Mouse (Mus musculus) gastrocnemius, adult 2 months (tissue): Measurements from ENCODE around the gene Ppp4c. TPM values are rescaled to one million over a fixed set of nuclear protein-coding genes. Genes with fewer than 3 reads are reported as not detected.

Source experiments
- DNase-seq: peaks from one replicate; pipeline ENCODE4 v3.0.0; 2022
- H3K27ac ChIP-seq: fragments of 200-600 bp; 2 replicates; pipeline ENCODE4 v1.8.1; 2022; ENCODE audit warnings: mild to moderate bottlenecking
- H3K4me3 ChIP-seq: fragments of 200-600 bp; 2 replicates; pipeline ENCODE4 v1.8.1; 2022; ENCODE audit warnings: mild to moderate bottlenecking, moderate library complexity
- CTCF ChIP-seq: fragments of 200-600 bp; IDR thresholded peaks from 2 replicates; pipeline ENCODE4 v1.8.1; 2022; ENCODE audit warnings: antibody characterized with exemption, mild to moderate bottlenecking, moderate library complexity
- intact Hi-C: fragments of 180-260 bp; cut with DNase I; formaldehyde crosslinking; loops from one replicate; pipeline ENCODE4 v1.15.1; 2025
- total RNA-seq, 2 experiments: library from RNA; stranded (reverse); gene quantifications; 2 replicates each; pipeline ENCODE4 v1.2.3; 2021

Ppp4c gene
- total RNA-seq, 2 experiments from 2014 or later: 22.8 to 25.7 TPM

- intact Hi-C loops: loop anchor here (5.0 to 10.0 kb wide), 2 partner anchors 335 to 413 kb away; partner anchors contain the start of gene Atp2a1
- peak; percentile 48 for TF ChIP-seq CTCF
- peak overlapping the region; percentile 99 for H3K27ac ChIP-seq
- peak; percentile 92 for DNase-seq
- peak overlapping the region; percentile 93 for H3K4me3 ChIP-seq
These were observed 7.4 kb upstream of the Ppp4c start for GRCm38 (mm10) chr7:126799468-126800268.

- intact Hi-C loops: loop anchor here (10.0 kb wide), 1 partner anchor 334 kb away; the partner anchor contains the start of gene Atp2a1
- no peak for TF ChIP-seq CTCF
These were observed 6.8 kb upstream of the Ppp4c start for GRCm38 (mm10) chr7:126799050-126799467.

GRCm38 (mm10) chr7:126798127-126799049 lies 6.1 kb upstream of the Ppp4c start:
- H3K4me3 ChIP-seq: peak overlapping the region; percentile 93
- intact Hi-C loops: loop anchor here (10.0 kb wide), 1 partner anchor 334 kb away; the partner anchor contains the start of gene Atp2a1
- peak; percentile 54 for DNase-seq
- peak overlapping the region; percentile 99 for H3K27ac ChIP-seq
- no peak for TF ChIP-seq CTCF

More at GRCm38 (mm10) chr7:126799050-126799467, 6.8 kb upstream of the Ppp4c start:
- H3K4me3 ChIP-seq: peak overlapping the region; percentile 93
- DNase-seq: peak; percentile 96
- peak overlapping the region; percentile 99 for H3K27ac ChIP-seq

- peak within 1 kb of the TSS; percentile 99 for H3K27ac ChIP-seq
- peak; percentile 59 for DNase-seq
- H3K4me3 ChIP-seq: peak within 1 kb of the TSS; percentile 93
- intact Hi-C loops: loop anchor here (10.0 kb wide), 1 partner anchor 333 kb away; the partner anchor contains the start of gene Atp2a1
- TF ChIP-seq CTCF: no peak
These were observed 5.3 kb upstream of the Ppp4c start, which contains the start of gene Fam57b for GRCm38 (mm10) chr7:126797411-126798126. Gene Fam57b (plus strand): TSS chr7:126797668.

GRCm38 (mm10) chr7:126796350-126796932 lies 4.1 kb upstream of the Ppp4c start:
- TF ChIP-seq CTCF: peak; percentile 42; the same call in 1 of the 2 replicates
- peak overlapping the region; percentile 99 for H3K27ac ChIP-seq
- intact Hi-C loops: loop anchor here (10.0 kb wide), 1 partner anchor 332 kb away; the partner anchor contains the start of gene Atp2a1

GRCm38 (mm10) chr7:126795387-126796317 lies 3.4 kb upstream of the Ppp4c start:
- peak; percentile 45 for TF ChIP-seq CTCF
- peak; percentile 50 for DNase-seq
- intact Hi-C loops: loop anchor here (10.0 kb wide), 1 partner anchor 331 kb away; the partner anchor contains the start of gene Atp2a1
- Histone ChIP-seq H3K4me3 (peak overlapping the region; percentile 93), H3K27ac (peak overlapping the region; percentile 99)

More at GRCm38 (mm10) chr7:126796350-126796932, 4.1 kb upstream of the Ppp4c start:
- H3K4me3 ChIP-seq: peak overlapping the region; percentile 93
- peak; percentile 62 for DNase-seq

- DNase-seq: no peak
- intact Hi-C loops: loop anchor here (10.0 kb wide), 1 partner anchor 329 kb away; the partner anchor contains the start of gene Atp2a1
These were observed 1.9 kb upstream of the Ppp4c start for GRCm38 (mm10) chr7:126794271-126794605.

GRCm38 (mm10) chr7:126793456-126794270 lies 1.4 kb upstream of the Ppp4c start:
- DNase-seq: no peak
- Histone ChIP-seq H3K4me3 (no peak overlapping the region; the same call in 1 of the 2 replicates), H3K27ac (peak overlapping the region; percentile 99; the same call in 1 of the 2 replicates)
- TF ChIP-seq CTCF: no peak
- intact Hi-C loops: loop anchor here (10.0 kb wide), 1 partner anchor 329 kb away; the partner anchor contains the start of gene Atp2a1

More at GRCm38 (mm10) chr7:126794271-126794605, 1.9 kb upstream of the Ppp4c start:
- H3K4me3 ChIP-seq: no peak overlapping the region
- peak overlapping the region; percentile 99; the same call in 1 of the 2 replicates for H3K27ac ChIP-seq
- TF ChIP-seq CTCF: no peak

- DNase-seq: peak; percentile 62
- no peak for TF ChIP-seq CTCF
- peak overlapping the region; percentile 91 for H3K27ac ChIP-seq
- peak overlapping the region; percentile 84 for H3K4me3 ChIP-seq
- intact Hi-C loops: loop anchor here (10.0 kb wide), 1 partner anchor 328 kb away; the partner anchor contains the start of gene Atp2a1
These were observed 586 bp upstream of the Ppp4c start for GRCm38 (mm10) chr7:126792721-126793443.
